In genomic region chr9:96818128-96818821, GRCm38 (mm10) we compare ENCODE assay signal across 9 mouse cellular contexts.
DNase-seq lines count a peak whose midpoint lies in the region; ATAC-seq and TF ChIP-seq lines count a peak whose summit lies in the region.
"Had no signal": no experiment of that assay in that cellular context is flagged by ENCODE, and none has a peak within 500 bp of the region (broad histone marks: within the 10 kb centered on the region; RNA-seq: fewer than 3 reads in every experiment).

No protein-coding gene starts in this region.

- WGBS in heart, adult 2 months, result 35% methylated on average over 7 of the region's 7 CpGs
- 36% methylated on average over 7 of the region's 7 CpGs for WGBS in heart, embryonic 10.5 days
- WGBS in bone marrow, adult 2 months, result 32% methylated on average over 7 of the region's 7 CpGs
- WGBS in hindbrain, embryonic 13.5 days, result 38% methylated on average over 7 of the region's 7 CpGs
- WGBS in midbrain, embryonic 13.5 days, result 38% methylated on average over 7 of the region's 7 CpGs

- H3K4me1 ChIP-seq in heart, adult 2 months (ENCODE audit: control insufficient read depth, insufficient read depth, low read length), result no peaks in the 10 kb centered on the region
- H3K4me1 ChIP-seq in heart, embryonic 10.5 days, result peaks cover 3% of the 10 kb centered on the region; the same call in 1 of the 2 replicates
- H3K4me1 ChIP-seq in bone marrow, adult 2 months (ENCODE audit: control insufficient read depth, insufficient read depth, low read length), result no peaks in the 10 kb centered on the region
- H3K4me1 ChIP-seq in embryonic fibroblast, embryonic 13.5 days (ENCODE audit: control insufficient read depth, insufficient read depth, low read length), result peaks cover 3% of the 10 kb centered on the region; the same call in 1 of the 2 replicates
- peaks cover 10% of the 10 kb centered on the region; the same call in 1 of the 2 replicates for H3K4me1 ChIP-seq in hindbrain, embryonic 13.5 days (replicated peaks)
- 0 out of 2 replicates have a peak, but pooled peaks cover 4% of the 10 kb centered on the region for H3K4me1 ChIP-seq in midbrain, embryonic 13.5 days (replicated peaks)

- peak in 1 of 2 experiments; percentile 23 for DNase-seq in heart, adult 2 months
- no peak for DNase-seq in heart, embryonic 10.5 days (ENCODE audit: low spot score)
- DNase-seq in left cerebral cortex, adult 2 months (ENCODE audit: extremely low spot score in 1 of 2, low spot score in 2 of 2), result peak; percentile 53 to 57
- DNase-seq in telencephalon, adult 2 months (ENCODE audit: low read depth, low spot score), result peak; percentile 52

- H3K36me3 ChIP-seq in heart, adult 2 months (ENCODE audit: control insufficient read depth, insufficient read depth, low read length), result no peaks in the 10 kb centered on the region
- H3K36me3 ChIP-seq in heart, embryonic 10.5 days, result no peaks in the 10 kb centered on the region
- H3K36me3 ChIP-seq in hindbrain, embryonic 13.5 days, result no peaks in the 10 kb centered on the region
- 0 out of 2 replicates have a peak, but pooled peaks cover 2% of the 10 kb centered on the region for H3K36me3 ChIP-seq in midbrain, embryonic 13.5 days

- no peak overlapping the region for H3K4me2 ChIP-seq in hindbrain, embryonic 13.5 days
- H3K4me2 ChIP-seq in midbrain, embryonic 13.5 days (replicated peaks), result no peak overlapping the region

- ATAC-seq in hindbrain, embryonic 13.5 days (ENCODE audit: low FRiP score), result peak; percentile 59
- ATAC-seq in midbrain, embryonic 13.5 days, result peak; percentile 84

- no peak for TF ChIP-seq POLR2A in heart, adult 2 months (IDR thresholded peaks at IDR 0.05; ENCODE audit: insufficient read depth, low read depth, low read length)
- TF ChIP-seq POLR2A in bone marrow, adult 2 months (IDR thresholded peaks at IDR 0.05; ENCODE audit: borderline replicate concordance, control insufficient read depth, low read depth, low read length), result no peak
- TF ChIP-seq POLR2A in embryonic fibroblast, embryonic 13.5 days (IDR thresholded peaks at IDR 0.05; ENCODE audit: low read depth, low read length), result no peak

- no peaks in the 10 kb centered on the region for H3K79me2 ChIP-seq in heart, adult 2 months (replicated peaks; ENCODE audit: control insufficient read depth, insufficient read depth, low read length)

- H3K9me3 ChIP-seq in heart, embryonic 10.5 days, result no peaks in the 10 kb centered on the region
- H3K9me3 ChIP-seq in hindbrain, embryonic 13.5 days, result no peaks in the 10 kb centered on the region
- peaks cover 8% of the 10 kb centered on the region; the same call in 1 of the 2 replicates for H3K9me3 ChIP-seq in midbrain, embryonic 13.5 days

- no peak overlapping the region for H3K27ac ChIP-seq in heart, adult 2 months
- H3K27ac ChIP-seq in heart, embryonic 10.5 days, result no peak overlapping the region
- no peak overlapping the region for H3K27ac ChIP-seq in bone marrow, adult 2 months (ENCODE audit: control insufficient read depth, insufficient read depth, low read depth, low read length, poor library complexity)
- peak overlapping the region; percentile 69 for H3K27ac ChIP-seq in embryonic fibroblast, embryonic 13.5 days (ENCODE audit: insufficient read depth, low read length)
- no peak overlapping the region for H3K27ac ChIP-seq in hindbrain, embryonic 13.5 days
- no peak overlapping the region for H3K27ac ChIP-seq in left cerebral cortex, adult 2 months
- no peak overlapping the region for H3K27ac ChIP-seq in midbrain, embryonic 13.5 days
- H3K27ac ChIP-seq: macrophage had no signal

- no peak overlapping the region; the same call in 1 of the 2 replicates for H3K9ac ChIP-seq in heart, adult 2 months (ENCODE audit: low read depth, low read length)
- 0 out of 2 replicates have a peak overlapping the region, but pooled peaks have one; percentile 46 for H3K9ac ChIP-seq in hindbrain, embryonic 13.5 days
- H3K9ac ChIP-seq in midbrain, embryonic 13.5 days (replicated peaks), result no peak overlapping the region

- intact Hi-C loops in heart, adult 2 months (cut with DNase I), result loop anchor here (1.0 to 2.0 kb wide), 3 partner anchors 59 to 245 kb away; no protein-coding TSS in a partner anchor
- intact Hi-C loops in left cerebral cortex, adult 2 months (cut with DNase I), result loop anchor here (1.0 to 2.0 kb wide), 2 partner anchors 149 to 245 kb away; no protein-coding TSS in a partner anchor

- H3K4me3 ChIP-seq in heart, adult 2 months, result no peak overlapping the region
- H3K4me3 ChIP-seq in heart, embryonic 10.5 days, result no peak overlapping the region
- no peak overlapping the region for H3K4me3 ChIP-seq in bone marrow, adult 2 months (replicated peaks; ENCODE audit: control insufficient read depth, low read depth, low read length)
- no peak overlapping the region for H3K4me3 ChIP-seq in embryonic fibroblast, embryonic 13.5 days (ENCODE audit: insufficient read depth, low read length)
- no peak overlapping the region for H3K4me3 ChIP-seq in hindbrain, embryonic 13.5 days
- H3K4me3 ChIP-seq in left cerebral cortex, adult 2 months, result no peak overlapping the region
- no peak overlapping the region for H3K4me3 ChIP-seq in midbrain, embryonic 13.5 days (replicated peaks)

- TF ChIP-seq CTCF in heart, adult 2 months (IDR thresholded peaks at IDR 0.05), result peak; percentile 92
- TF ChIP-seq CTCF in bone marrow, adult 2 months (IDR thresholded peaks at IDR 0.05; ENCODE audit: control insufficient read depth, insufficient read depth, low read length), result peak; percentile 26; the same call in 1 of the 2 replicates
- no peak for TF ChIP-seq CTCF in embryonic fibroblast, embryonic 13.5 days (IDR thresholded peaks at IDR 0.05; ENCODE audit: borderline replicate concordance, insufficient read depth, low read length)
- peak; percentile 90 for TF ChIP-seq CTCF in left cerebral cortex, adult 2 months (IDR thresholded peaks at IDR 0.05)

- TF ChIP-seq EP300 in heart, adult 2 months (IDR thresholded peaks at IDR 0.05; ENCODE audit: insufficient read depth, low read depth, low read length), result no peak

- no peaks in the 10 kb centered on the region for H3K27me3 ChIP-seq in heart, adult 2 months (ENCODE audit: control insufficient read depth, insufficient read depth, low read length)
- no peaks in the 10 kb centered on the region for H3K27me3 ChIP-seq in heart, embryonic 10.5 days (ENCODE audit: insufficient read depth, poor library complexity, severe bottlenecking)
- no peaks in the 10 kb centered on the region for H3K27me3 ChIP-seq in hindbrain, embryonic 13.5 days
- H3K27me3 ChIP-seq in midbrain, embryonic 13.5 days, result 0 out of 2 replicates have a peak, but pooled peaks cover 3% of the 10 kb centered on the region
